Mouse (Mus musculus): Measurements from ENCODE around the gene Hnrnpa1.

- TF ChIP-seq GATA1 (IDR thresholded peaks at IDR 0.05; ENCODE audit: borderline replicate concordance, low read length) (no peak), FLI1 (IDR thresholded peaks at IDR 0.05; ENCODE audit: low read length) (no peak)
Observed at GRCm38 (mm10) chr15:103294649-103295048, 54.4 kb downstream of the Hnrnpa1 start.
